Mouse (Mus musculus) gonadal fat pad, adult 2 months (tissue): ENCODE measurements at regions not wholly inside any gene's neighbourhood (a gene's known extent, or its start where the extent isn't known, plus 50 kb on each side); places are given as distances from the start of the nearest gene placed in this dataset.

Source experiments
- DNase-seq: peaks from one replicate; pipeline ENCODE4 v3.0.0-alpha.2; 2012; ENCODE audit warnings: low read depth

DNA sequence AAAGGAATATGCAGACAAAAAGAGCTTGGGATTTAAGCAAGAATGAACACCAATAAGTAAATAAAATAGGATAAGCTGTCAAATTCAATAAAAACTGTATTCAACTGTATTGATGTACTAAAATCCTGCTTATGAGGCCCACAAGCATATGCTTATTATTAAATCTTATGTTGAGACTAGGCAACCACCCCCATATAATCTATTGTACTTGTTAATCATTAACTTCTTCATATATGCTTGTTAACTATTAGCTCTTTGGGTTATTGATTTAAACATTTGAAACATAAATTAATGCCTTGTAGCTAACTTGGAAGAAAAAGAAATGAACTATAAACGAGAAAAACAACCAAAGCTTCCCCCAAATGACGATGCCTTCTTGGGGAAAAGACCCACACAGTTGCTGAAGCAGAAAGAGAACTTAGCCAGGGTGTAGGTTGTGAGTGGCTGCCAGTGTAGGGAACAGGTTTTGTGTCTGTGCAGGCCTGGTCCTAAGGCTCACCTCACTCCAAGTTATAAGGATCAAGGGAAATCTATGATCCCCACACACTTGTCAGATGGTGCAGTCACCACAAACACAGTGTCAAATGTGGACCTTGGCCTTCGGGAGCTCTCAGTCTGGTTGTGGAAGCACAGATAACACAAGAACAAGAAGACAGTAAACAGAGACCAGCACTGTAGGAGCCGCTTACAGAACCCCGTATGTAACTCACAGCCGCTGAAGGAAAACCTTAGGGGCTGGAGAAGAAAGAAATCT is 71.8 kb upstream of the Cited2 start:
- DNase-seq, result no peak

DNA sequence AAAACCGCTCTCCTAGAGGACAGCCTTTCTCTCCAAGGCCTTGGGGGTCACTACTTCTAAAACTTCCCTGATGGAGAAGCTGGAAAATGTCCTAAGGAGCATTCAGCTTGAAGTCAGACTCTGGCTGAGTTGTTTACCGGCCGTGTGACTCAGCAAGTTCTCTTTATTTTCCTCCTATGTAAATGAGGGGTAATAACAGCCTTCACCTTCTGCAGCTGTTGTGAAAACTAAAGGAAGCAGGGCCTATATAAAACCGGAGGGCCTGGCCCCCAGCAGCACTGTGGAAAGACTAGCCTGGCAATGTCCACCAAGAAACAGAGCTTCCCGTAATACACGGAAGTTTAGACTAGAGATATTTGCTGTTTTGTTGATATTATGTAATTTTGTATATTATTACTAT is 69.7 kb upstream of the Cited2 start:
- no peak for DNase-seq

DNA sequence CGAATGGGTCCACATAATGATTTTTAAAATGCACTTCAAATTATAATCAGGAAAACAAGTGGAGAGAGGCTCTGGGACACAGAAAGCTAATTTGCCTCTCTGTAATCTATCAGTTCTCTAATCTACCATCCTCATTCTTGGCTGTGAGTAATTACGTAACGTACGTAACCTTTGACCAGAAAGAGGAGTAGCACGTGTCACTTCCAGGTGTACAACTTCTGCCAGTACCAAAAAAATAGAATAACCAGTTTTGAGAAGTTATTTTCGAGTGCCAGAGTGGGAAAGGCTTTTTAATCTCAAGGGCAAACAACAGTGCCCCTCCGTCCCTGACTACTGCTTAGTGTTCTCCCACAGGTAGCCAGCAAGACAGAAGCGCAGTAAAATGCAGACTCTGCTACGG is 69.2 kb upstream of the Cited2 start:
- no peak for DNase-seq

DNA sequence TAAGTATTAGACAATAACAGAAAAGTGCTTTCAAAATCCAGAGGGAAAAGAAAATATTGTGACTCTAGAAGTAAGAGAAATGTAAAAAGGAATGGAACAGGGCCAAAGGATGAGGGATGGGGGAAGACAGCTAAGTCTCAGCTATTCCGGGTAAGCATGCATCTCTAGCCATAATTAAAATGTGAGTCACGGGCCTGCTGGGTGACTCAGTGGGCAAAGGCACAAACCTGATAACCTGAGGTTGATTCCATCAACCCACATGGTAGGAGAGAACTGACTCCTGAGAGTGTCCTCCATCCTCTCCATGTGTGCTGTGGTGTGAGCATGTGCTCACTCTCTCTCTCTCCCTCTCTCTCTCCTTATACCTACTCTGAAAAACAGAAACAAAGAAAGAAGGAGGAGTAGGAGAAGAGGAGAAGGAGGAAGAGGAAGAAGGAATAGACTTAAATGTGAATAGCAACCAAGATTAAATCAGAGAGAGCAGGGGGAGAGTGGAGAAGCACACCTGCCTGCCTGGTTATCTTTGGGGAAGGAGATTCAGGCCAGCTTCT is 68.6 kb upstream of the Cited2 start:
- DNase-seq, result no peak

DNA sequence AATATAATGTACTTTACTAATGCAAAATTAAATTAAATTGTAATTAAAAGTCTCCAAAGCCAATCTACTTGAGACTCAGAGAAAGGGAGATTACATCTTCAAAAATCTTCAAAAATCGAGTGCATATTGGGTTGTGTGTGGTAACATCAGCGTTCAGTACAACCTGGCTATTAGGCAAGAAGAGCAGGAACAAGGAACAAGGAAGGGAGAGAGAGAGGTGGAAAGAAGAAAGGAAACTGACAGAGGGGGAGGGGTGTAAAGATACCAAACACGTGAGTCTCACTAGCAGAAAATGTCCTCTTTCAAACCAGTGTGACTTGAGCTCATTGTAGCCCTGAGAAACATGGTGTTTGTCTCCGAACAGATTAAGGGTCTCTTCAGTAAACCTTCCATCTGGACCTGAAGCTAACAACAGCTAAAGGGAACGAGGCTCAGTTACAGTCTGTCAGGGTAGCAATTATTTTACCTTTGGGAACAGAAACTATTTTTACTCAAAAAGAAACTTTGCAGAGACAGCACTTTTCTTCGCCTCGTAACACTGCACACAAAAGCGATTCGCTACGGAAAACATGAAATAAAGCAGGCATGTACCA is 67.5 kb upstream of the Cited2 start:
- no peak for DNase-seq

DNA sequence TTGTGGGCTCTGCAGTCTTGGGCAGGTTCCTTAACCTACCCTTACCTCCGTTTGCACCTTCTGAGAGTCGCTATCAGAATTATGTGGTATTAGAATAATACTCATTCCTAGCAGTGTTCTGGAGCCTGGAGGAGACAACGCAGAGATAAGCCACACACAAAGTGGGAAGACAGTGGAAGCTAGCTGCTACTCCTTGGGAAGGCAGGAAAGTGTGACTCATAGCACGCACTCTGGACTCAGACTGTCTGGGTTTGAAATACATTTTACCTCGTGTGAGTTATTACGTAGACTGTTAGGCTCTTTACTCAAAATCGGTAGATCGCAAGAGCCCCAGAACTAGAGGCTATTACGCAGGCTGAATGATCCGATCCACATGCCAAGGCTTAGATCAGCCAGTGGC is 66.7 kb upstream of the Cited2 start:
- DNase-seq, result no peak

DNA sequence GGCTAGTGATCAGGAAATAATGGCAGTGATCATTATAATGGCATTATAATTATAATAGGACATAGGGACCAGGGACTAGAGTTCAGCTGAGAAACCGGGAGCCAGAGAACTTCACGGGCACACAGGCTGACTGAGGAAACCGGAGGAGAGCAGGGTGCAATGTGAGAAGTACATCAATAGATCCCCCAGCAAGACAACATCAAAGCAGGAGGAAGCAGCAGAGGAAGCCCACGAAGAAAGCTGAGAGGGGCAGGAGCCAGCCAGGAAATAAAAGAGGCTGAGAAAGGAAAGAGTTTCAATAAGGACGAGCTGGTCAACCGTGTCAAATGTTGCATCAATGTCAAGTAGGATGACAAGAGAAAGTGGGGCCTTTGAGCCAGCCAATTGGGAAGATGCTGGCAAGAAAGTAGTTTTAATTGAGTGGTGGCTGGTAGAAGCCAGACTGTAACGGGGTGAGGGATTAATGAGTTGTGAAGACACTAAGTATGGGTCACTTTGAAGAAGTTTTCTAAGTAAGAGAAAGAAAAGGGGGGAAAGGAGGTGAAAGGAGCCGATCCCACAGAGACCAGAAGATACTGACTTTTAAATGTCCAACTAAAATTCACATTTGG is 66.0 kb upstream of the Cited2 start:
- no peak for DNase-seq

DNA sequence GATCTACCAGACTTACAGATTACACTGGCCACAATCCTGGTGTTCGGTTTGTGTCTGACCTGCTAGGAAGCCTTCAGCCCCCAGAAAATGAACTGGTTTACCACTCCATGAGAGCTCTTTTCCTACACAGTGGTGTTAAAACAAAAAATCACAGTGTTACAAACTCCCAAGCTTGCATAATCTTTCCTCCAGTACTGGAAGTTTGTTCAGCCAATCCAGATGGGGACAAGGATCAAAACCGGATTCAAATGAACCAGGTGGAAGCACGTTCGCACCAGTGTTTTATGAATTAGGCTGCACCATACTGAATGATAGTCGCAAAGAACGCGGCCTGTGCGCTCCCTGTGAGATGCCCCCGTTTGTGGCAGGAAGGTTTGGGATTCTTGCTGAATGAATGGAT is 63.4 kb upstream of the Cited2 start:
- no peak for DNase-seq

DNA sequence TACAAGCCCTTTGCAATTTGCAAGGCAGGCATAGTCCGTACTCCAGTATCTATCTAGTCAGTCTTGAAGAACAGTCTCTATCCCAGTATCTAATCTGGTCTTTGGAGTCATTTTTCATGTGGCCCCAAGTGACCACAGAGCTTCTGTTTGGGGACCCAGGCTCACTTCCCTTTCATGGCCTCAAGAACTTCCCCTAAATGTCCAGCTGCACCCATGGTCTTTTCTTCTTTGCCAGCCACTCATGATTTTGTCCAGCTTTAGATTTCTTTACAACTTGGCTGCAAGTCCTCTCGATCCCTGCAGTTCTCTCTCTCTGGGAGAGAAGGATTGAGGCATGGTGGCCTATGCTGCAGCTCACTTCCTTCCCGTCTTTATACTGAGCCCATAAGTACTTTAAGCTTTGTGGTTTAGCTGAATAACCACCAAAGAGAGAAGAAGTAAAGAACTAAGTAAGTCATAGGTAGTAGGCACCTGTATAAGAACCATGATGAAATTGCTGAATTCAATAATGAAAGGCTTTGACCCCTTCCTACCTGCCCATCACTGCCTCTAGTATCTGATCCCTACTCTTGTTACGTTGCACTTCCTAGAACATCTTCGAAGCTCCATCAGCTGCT is 62.1 kb upstream of the Cited2 start:
- no peak for DNase-seq

DNA sequence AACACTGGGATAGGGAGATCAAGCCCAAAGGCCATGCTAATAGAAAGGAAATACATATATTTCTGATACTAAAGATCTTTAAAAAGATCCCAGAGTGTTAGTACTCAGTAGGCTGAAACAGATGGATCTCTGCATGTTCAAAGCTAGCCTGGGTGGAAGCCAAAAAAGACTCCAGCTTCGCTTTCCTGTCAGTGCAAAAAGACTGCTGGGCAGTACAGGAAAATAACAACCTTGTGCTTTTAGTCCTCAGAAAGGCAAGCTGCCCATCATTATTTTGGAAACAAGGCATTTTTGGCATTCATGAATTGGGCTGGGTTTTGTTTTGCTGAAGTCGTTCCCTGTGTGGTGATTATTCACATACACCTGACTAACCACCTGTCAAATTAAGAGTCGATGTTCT is 56.9 kb upstream of the Cited2 start:
- DNase-seq, result no peak

DNA sequence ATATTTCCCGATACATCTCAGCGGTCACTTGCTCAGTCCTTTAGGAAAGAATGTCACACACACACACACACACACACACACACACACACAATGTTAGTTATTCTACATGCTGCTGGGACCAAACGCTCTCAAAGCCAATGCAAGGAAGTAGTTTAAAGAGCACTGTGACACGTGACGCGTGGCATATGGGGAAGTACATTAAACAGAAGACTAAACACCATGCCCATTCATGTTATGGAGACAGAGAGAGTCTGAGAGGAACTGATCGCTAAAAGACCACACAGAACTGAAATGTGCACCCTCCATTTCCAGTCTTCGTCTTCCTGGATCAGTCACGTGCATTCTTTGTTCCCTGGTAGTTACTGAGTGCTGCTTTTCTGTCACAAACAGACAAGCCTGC is 53.6 kb upstream of the Cited2 start:
- DNase-seq, result no peak
